Mouse (Mus musculus) small intestine, adult 2 months (tissue): ENCODE measurements around the gene Zfp827.

Experiments
- CTCF ChIP-seq: fragments of 200-500 bp; IDR thresholded peaks from 2 replicates; pipeline ENCODE4 v1.5.1; 2012; ENCODE audit warnings: low read depth, mild to moderate bottlenecking, control low read depth, inconsistent platforms, low read length, moderate library complexity, mixed read lengths; ENCODE audit not compliant: insufficient replicate concordance, insufficient read length; ENCODE audit errors: extremely low read depth
- POLR2A ChIP-seq: fragments of 200-500 bp; IDR thresholded peaks from 2 replicates; pipeline ENCODE4 v1.6.1; 2012; ENCODE audit warnings: low read depth, mild to moderate bottlenecking, control low read depth, inconsistent platforms, low read length, moderate library complexity

- no peak for TF ChIP-seq CTCF
- TF ChIP-seq POLR2A: no peak
These were observed 211.1 kb downstream of the Zfp827 start for GRCm38 (mm10) chr8:79239320-79239719.
